Mouse (Mus musculus) stomach, embryonic 15.5 days (tissue): ENCODE measurements around the gene Mbnl1. TPM values are rescaled to one million over a fixed set of nuclear protein-coding genes. Genes with fewer than 3 reads are reported as not detected.

Experiments used
- ATAC-seq: fragments of 200-750 bp; cut with Nextera tagmentation; 2 replicates; pipeline ENCODE4 v1.8.0; 2017; ENCODE audit warnings: low read depth, moderate number of reproducible peaks, moderate TSS enrichment; ENCODE audit not compliant: insufficient read depth, low FRiP score
- H3K27ac ChIP-seq: fragments of 300-500 bp; sonication (generic); 2 replicates; pipeline ENCODE4 v1.5.1; 2015; ENCODE audit warnings: mild to moderate bottlenecking, inconsistent platforms
- H3K27me3 ChIP-seq: fragments of 300-500 bp; sonication (generic); replicated peaks from 2 replicates; pipeline ENCODE4 v1.6.1; 2015; ENCODE audit warnings: inconsistent platforms
- H3K36me3 ChIP-seq: fragments of 300-500 bp; sonication (generic); 2 replicates; pipeline ENCODE4 v1.6.1; 2015; ENCODE audit warnings: inconsistent platforms
- H3K4me1 ChIP-seq: fragments of 300-500 bp; sonication (generic); 2 replicates; pipeline ENCODE4 v1.6.1; 2015; ENCODE audit warnings: inconsistent platforms
- H3K4me2 ChIP-seq: fragments of 300-500 bp; sonication (generic); 2 replicates; pipeline ENCODE4 v1.6.1; 2015; ENCODE audit warnings: mild to moderate bottlenecking, inconsistent platforms
- H3K4me3 ChIP-seq: fragments of 300-500 bp; sonication (generic); replicated peaks from 2 replicates; pipeline ENCODE4 v1.5.1; 2015; ENCODE audit warnings: inconsistent platforms
- H3K9ac ChIP-seq: fragments of 300-500 bp; sonication (generic); 2 replicates; pipeline ENCODE4 v1.6.1; 2015; ENCODE audit warnings: inconsistent platforms
- H3K9me3 ChIP-seq: fragments of 300-500 bp; sonication (generic); 2 replicates; pipeline ENCODE4 v1.6.1; 2016; ENCODE audit warnings: inconsistent platforms
- WGBS: fragments of 180-500 bp; shearing (Covaris S2); methylation state at CpG from one replicate; pipeline ENCODE4 v1.1.7; 2015; 5-methylcytosine and 5-hydroxymethylcytosine counted together
- polyA plus RNA-seq: library from polyadenylated mRNA; unstranded; fragments of >200 nt; fragmentation: Nextera tagmentation; extraction: Ambion mirVana; gene quantifications from 2 replicates; pipeline ENCODE4 v1.2.1, GENCODE M21; 2015

Gene Mbnl1
- polyA plus RNA-seq, 1 experiment from 2014 or later, result 107 TPM

- H3K27me3 ChIP-seq, result no peaks in the 10 kb centered on the region
- ATAC-seq, result no peak
- H3K9me3 ChIP-seq, result no peaks in the 10 kb centered on the region
- H3K4me2 ChIP-seq, result no peak overlapping the region
- H3K27ac ChIP-seq, result no peak overlapping the region
- WGBS, result 48% methylated on average over 10 of the region's 10 CpGs
- no peak overlapping the region for H3K4me3 ChIP-seq
- H3K4me1 ChIP-seq, result peaks cover 9% of the 10 kb centered on the region; the same call in 1 of the 2 replicates
- H3K36me3 ChIP-seq, result no peaks in the 10 kb centered on the region
- H3K9ac ChIP-seq, result no peak overlapping the region
These were observed 91.1 kb downstream of the Mbnl1 start for GRCm38 (mm10) chr3:60563529-60564243.

- no peak for ATAC-seq
- H3K4me2 ChIP-seq, result no peak overlapping the region
- no peak overlapping the region for H3K9ac ChIP-seq
- 92% methylated on average over 2 of the region's 2 CpGs for WGBS
- H3K27ac ChIP-seq, result no peak overlapping the region
- H3K36me3 ChIP-seq, result no peaks in the 10 kb centered on the region
- no peaks in the 10 kb centered on the region for H3K9me3 ChIP-seq
- no peak overlapping the region for H3K4me3 ChIP-seq
- no peaks in the 10 kb centered on the region for H3K27me3 ChIP-seq
- peaks cover 11% of the 10 kb centered on the region; the same call in 1 of the 2 replicates for H3K4me1 ChIP-seq
These were observed 91.6 kb downstream of the Mbnl1 start for GRCm38 (mm10) chr3:60564244-60564643.

GRCm38 (mm10) chr3:60565204-60565603 is 92.6 kb downstream of the Mbnl1 start:
- no peaks in the 10 kb centered on the region for H3K9me3 ChIP-seq
- H3K4me2 ChIP-seq, result no peak overlapping the region
- H3K4me1 ChIP-seq, result peaks cover 17% of the 10 kb centered on the region
- no peaks in the 10 kb centered on the region for H3K36me3 ChIP-seq
- H3K4me3 ChIP-seq, result no peak overlapping the region
- no peak for ATAC-seq
- no peak overlapping the region for H3K27ac ChIP-seq
- 77% methylated on average over 3 of the region's 3 CpGs for WGBS
- H3K27me3 ChIP-seq, result no peaks in the 10 kb centered on the region
- H3K9ac ChIP-seq, result no peak overlapping the region

- Histone ChIP-seq H3K4me1 (peaks cover 21% of the 10 kb centered on the region), H3K27me3 (no peaks in the 10 kb centered on the region), H3K36me3 (no peaks in the 10 kb centered on the region), H3K27ac (no peak overlapping the region), H3K4me2 (no peak overlapping the region), H3K9me3 (no peaks in the 10 kb centered on the region), H3K4me3 (no peak overlapping the region), H3K9ac (no peak overlapping the region)
- ATAC-seq, result no peak
- 79% methylated on average over 3 of the region's 3 CpGs for WGBS
These were observed 93.3 kb downstream of the Mbnl1 start for GRCm38 (mm10) chr3:60565950-60566349.

- H3K4me3 ChIP-seq, result no peak overlapping the region
- H3K36me3 ChIP-seq, result no peaks in the 10 kb centered on the region
- H3K9me3 ChIP-seq, result no peaks in the 10 kb centered on the region
- no peak overlapping the region for H3K9ac ChIP-seq
- no peak for ATAC-seq
- peaks cover 19% of the 10 kb centered on the region for H3K4me1 ChIP-seq
- H3K27ac ChIP-seq, result no peak overlapping the region
- H3K4me2 ChIP-seq, result no peak overlapping the region
- H3K27me3 ChIP-seq, result no peaks in the 10 kb centered on the region
- 62% methylated on average over 1 of the region's 1 CpGs for WGBS
These were observed 95.6 kb downstream of the Mbnl1 start for GRCm38 (mm10) chr3:60568171-60568684.

GRCm38 (mm10) chr3:60568801-60569568 is 96.4 kb downstream of the Mbnl1 start:
- 54% methylated on average over 6 of the region's 6 CpGs for WGBS
- Histone ChIP-seq H3K4me1 (peaks cover 12% of the 10 kb centered on the region), H3K27me3 (no peaks in the 10 kb centered on the region), H3K9me3 (no peaks in the 10 kb centered on the region), H3K27ac (no peak overlapping the region), H3K4me3 (no peak overlapping the region), H3K9ac (no peak overlapping the region), H3K36me3 (no peaks in the 10 kb centered on the region), H3K4me2 (no peak overlapping the region)
- ATAC-seq, result no peak

GRCm38 (mm10) chr3:60569781-60570180 is 97.2 kb downstream of the Mbnl1 start:
- peaks cover 16% of the 10 kb centered on the region for H3K4me1 ChIP-seq
- no peaks in the 10 kb centered on the region for H3K36me3 ChIP-seq
- ATAC-seq, result no peak
- H3K9ac ChIP-seq, result no peak overlapping the region
- 51% methylated on average over 2 of the region's 2 CpGs for WGBS
- no peak overlapping the region for H3K27ac ChIP-seq
- H3K27me3 ChIP-seq, result no peaks in the 10 kb centered on the region
- H3K4me3 ChIP-seq, result no peak overlapping the region
- H3K4me2 ChIP-seq, result no peak overlapping the region
- no peaks in the 10 kb centered on the region for H3K9me3 ChIP-seq

GRCm38 (mm10) chr3:60570491-60571022 is 97.9 kb downstream of the Mbnl1 start:
- Histone ChIP-seq H3K4me3 (no peak overlapping the region), H3K4me2 (no peak overlapping the region), H3K27me3 (no peaks in the 10 kb centered on the region), H3K36me3 (no peaks in the 10 kb centered on the region), H3K9ac (no peak overlapping the region), H3K27ac (no peak overlapping the region), H3K4me1 (peaks cover 19% of the 10 kb centered on the region), H3K9me3 (no peaks in the 10 kb centered on the region)
- WGBS, result 30% methylated on average over 5 of the region's 5 CpGs
- ATAC-seq, result peak; percentile 77; the same call in 1 of the 2 replicates

- Histone ChIP-seq H3K4me2 (no peak overlapping the region), H3K4me3 (no peak overlapping the region), H3K4me1 (peaks cover 24% of the 10 kb centered on the region), H3K27me3 (no peaks in the 10 kb centered on the region), H3K27ac (no peak overlapping the region), H3K36me3 (no peaks in the 10 kb centered on the region), H3K9ac (no peak overlapping the region), H3K9me3 (no peaks in the 10 kb centered on the region)
- 71% methylated on average over 1 of the region's 1 CpGs for WGBS
- no peak for ATAC-seq
These were observed 98.9 kb downstream of the Mbnl1 start for GRCm38 (mm10) chr3:60571493-60571892.

- WGBS, result 75% methylated on average over 9 of the region's 9 CpGs
- no peaks in the 10 kb centered on the region for H3K36me3 ChIP-seq
- H3K4me2 ChIP-seq, result no peak overlapping the region
- H3K4me1 ChIP-seq, result peaks cover 23% of the 10 kb centered on the region
- H3K27me3 ChIP-seq, result no peaks in the 10 kb centered on the region
- no peak overlapping the region for H3K27ac ChIP-seq
- H3K9me3 ChIP-seq, result no peaks in the 10 kb centered on the region
- no peak; the same call in 1 of the 2 replicates for ATAC-seq
- H3K4me3 ChIP-seq, result no peak overlapping the region
- no peak overlapping the region for H3K9ac ChIP-seq
These were observed 101.6 kb downstream of the Mbnl1 start for GRCm38 (mm10) chr3:60574199-60574598.

- peaks cover 17% of the 10 kb centered on the region for H3K4me1 ChIP-seq
- H3K9ac ChIP-seq, result no peak overlapping the region
- no peak for ATAC-seq
- no peaks in the 10 kb centered on the region for H3K9me3 ChIP-seq
- 66% methylated on average over 4 of the region's 4 CpGs for WGBS
- H3K36me3 ChIP-seq, result no peaks in the 10 kb centered on the region
- H3K4me2 ChIP-seq, result no peak overlapping the region
- no peaks in the 10 kb centered on the region for H3K27me3 ChIP-seq
- no peak overlapping the region for H3K4me3 ChIP-seq
- H3K27ac ChIP-seq, result no peak overlapping the region
These were observed 102.4 kb downstream of the Mbnl1 start for GRCm38 (mm10) chr3:60574849-60575524.
